Mouse (Mus musculus): ENCODE data around the gene Exoc4. TPM values are rescaled to one million over a fixed set of nuclear protein-coding genes. Genes with fewer than 3 reads are reported as not detected.

Exoc4 gene
- polyA plus RNA-seq, 1 experiment from 2014 or later: 40.2 TPM

- H3K4me2 ChIP-seq (replicated peaks; ENCODE audit: low read depth, low read length): no peak overlapping the region
- H3K36me3 ChIP-seq (ENCODE audit: control insufficient read depth, insufficient read depth, low read length): no peaks in the 10 kb centered on the region
- no peak overlapping the region for H3K4me3 ChIP-seq (ENCODE audit: low read depth, low read length)
- no peak overlapping the region for H3K27ac ChIP-seq (ENCODE audit: low read length)
- H3K4me1 ChIP-seq (ENCODE audit: control insufficient read depth, insufficient read depth, low read length): no peaks in the 10 kb centered on the region
- no peaks in the 10 kb centered on the region for H3K9me3 ChIP-seq (ENCODE audit: control insufficient read depth, low read depth, low read length)
- H3K9ac ChIP-seq (replicated peaks; ENCODE audit: low read depth, low read length): no peak overlapping the region
- no peaks in the 10 kb centered on the region for H3K27me3 ChIP-seq (ENCODE audit: control insufficient read depth, insufficient read depth, low read length)
- no peak for ATAC-seq (ENCODE audit: insufficient number of reproducible peaks, insufficient read depth, low FRiP score, low read depth)
- WGBS: 83% methylated on average over 4 of the region's 4 CpGs
Measured at GRCm38 (mm10) chr6:33502388-33502787, 253.5 kb downstream of the Exoc4 start.

- Histone ChIP-seq H3K4me1 (ENCODE audit: control insufficient read depth, insufficient read depth, low read length) (no peaks in the 10 kb centered on the region), H3K4me2 (replicated peaks; ENCODE audit: low read depth, low read length) (no peak overlapping the region), H3K9ac (replicated peaks; ENCODE audit: low read depth, low read length) (no peak overlapping the region), H3K27ac (ENCODE audit: low read length) (no peak overlapping the region), H3K9me3 (ENCODE audit: control insufficient read depth, low read depth, low read length) (no peaks in the 10 kb centered on the region), H3K36me3 (ENCODE audit: control insufficient read depth, insufficient read depth, low read length) (no peaks in the 10 kb centered on the region), H3K4me3 (ENCODE audit: low read depth, low read length) (no peak overlapping the region), H3K27me3 (ENCODE audit: control insufficient read depth, insufficient read depth, low read length) (no peaks in the 10 kb centered on the region)
- 70% methylated on average over 3 of the region's 3 CpGs for WGBS
- ATAC-seq (ENCODE audit: insufficient number of reproducible peaks, insufficient read depth, low FRiP score, low read depth): no peak
Measured at GRCm38 (mm10) chr6:33503381-33503780, 254.5 kb downstream of the Exoc4 start.

- no peaks in the 10 kb centered on the region for H3K4me1 ChIP-seq (ENCODE audit: control insufficient read depth, insufficient read depth, low read length)
- no peak for ATAC-seq (ENCODE audit: insufficient number of reproducible peaks, insufficient read depth, low FRiP score, low read depth)
Measured at GRCm38 (mm10) chr6:33507134-33507533, 258.2 kb downstream of the Exoc4 start.

GRCm38 (mm10) chr6:33515391-33515790 lies 266.5 kb downstream of the Exoc4 start:
- Histone ChIP-seq H3K4me3 (ENCODE audit: low read depth, low read length) (no peak overlapping the region), H3K27me3 (ENCODE audit: control insufficient read depth, insufficient read depth, low read length) (no peaks in the 10 kb centered on the region), H3K9ac (replicated peaks; ENCODE audit: low read depth, low read length) (no peak overlapping the region), H3K4me1 (ENCODE audit: control insufficient read depth, insufficient read depth, low read length) (peaks cover 3% of the 10 kb centered on the region; the same call in 1 of the 2 replicates), H3K4me2 (replicated peaks; ENCODE audit: low read depth, low read length) (no peak overlapping the region), H3K36me3 (ENCODE audit: control insufficient read depth, insufficient read depth, low read length) (no peaks in the 10 kb centered on the region), H3K9me3 (ENCODE audit: control insufficient read depth, low read depth, low read length) (no peaks in the 10 kb centered on the region), H3K27ac (ENCODE audit: low read length) (peak overlapping the region; percentile 44; the same call in 1 of the 2 replicates)
- 34% methylated on average over 4 of the region's 4 CpGs for WGBS
- ATAC-seq (ENCODE audit: insufficient number of reproducible peaks, insufficient read depth, low FRiP score, low read depth): no peak

More at GRCm38 (mm10) chr6:33507134-33507533, 258.2 kb downstream of the Exoc4 start:
- Histone ChIP-seq H3K27me3 (ENCODE audit: control insufficient read depth, insufficient read depth, low read length) (no peaks in the 10 kb centered on the region), H3K4me2 (replicated peaks; ENCODE audit: low read depth, low read length) (no peak overlapping the region), H3K9ac (replicated peaks; ENCODE audit: low read depth, low read length) (no peak overlapping the region), H3K36me3 (ENCODE audit: control insufficient read depth, insufficient read depth, low read length) (no peaks in the 10 kb centered on the region), H3K27ac (ENCODE audit: low read length) (no peak overlapping the region), H3K4me3 (ENCODE audit: low read depth, low read length) (no peak overlapping the region), H3K9me3 (ENCODE audit: control insufficient read depth, low read depth, low read length) (no peaks in the 10 kb centered on the region)

- Histone ChIP-seq H3K36me3 (ENCODE audit: control insufficient read depth, insufficient read depth, low read length) (no peaks in the 10 kb centered on the region), H3K4me3 (ENCODE audit: low read depth, low read length) (no peak overlapping the region), H3K27me3 (ENCODE audit: control insufficient read depth, insufficient read depth, low read length) (no peaks in the 10 kb centered on the region), H3K9me3 (ENCODE audit: control insufficient read depth, low read depth, low read length) (no peaks in the 10 kb centered on the region), H3K9ac (replicated peaks; ENCODE audit: low read depth, low read length) (no peak overlapping the region), H3K4me2 (replicated peaks; ENCODE audit: low read depth, low read length) (no peak overlapping the region), H3K27ac (ENCODE audit: low read length) (no peak overlapping the region), H3K4me1 (ENCODE audit: control insufficient read depth, insufficient read depth, low read length) (peaks cover 3% of the 10 kb centered on the region; the same call in 1 of the 2 replicates)
- ATAC-seq (ENCODE audit: insufficient number of reproducible peaks, insufficient read depth, low FRiP score, low read depth): no peak
- 91% methylated on average over 6 of the region's 6 CpGs for WGBS
Measured at GRCm38 (mm10) chr6:33516798-33517197, 267.9 kb downstream of the Exoc4 start.

- 34% methylated on average over 5 of the region's 5 CpGs for WGBS
- no peak for ATAC-seq (ENCODE audit: insufficient number of reproducible peaks, insufficient read depth, low FRiP score, low read depth)
- H3K9me3 ChIP-seq (ENCODE audit: control insufficient read depth, low read depth, low read length): no peaks in the 10 kb centered on the region
Measured at GRCm38 (mm10) chr6:33517890-33518410, 269.1 kb downstream of the Exoc4 start.

GRCm38 (mm10) chr6:33525695-33526366 lies 276.9 kb downstream of the Exoc4 start:
- Histone ChIP-seq H3K9me3 (ENCODE audit: control insufficient read depth, low read depth, low read length) (no peaks in the 10 kb centered on the region), H3K27me3 (ENCODE audit: control insufficient read depth, insufficient read depth, low read length) (no peaks in the 10 kb centered on the region), H3K27ac (ENCODE audit: low read length) (no peak overlapping the region), H3K4me3 (ENCODE audit: low read depth, low read length) (no peak overlapping the region), H3K9ac (replicated peaks; ENCODE audit: low read depth, low read length) (no peak overlapping the region), H3K4me2 (replicated peaks; ENCODE audit: low read depth, low read length) (no peak overlapping the region), H3K4me1 (ENCODE audit: control insufficient read depth, insufficient read depth, low read length) (no peaks in the 10 kb centered on the region), H3K36me3 (ENCODE audit: control insufficient read depth, insufficient read depth, low read length) (no peaks in the 10 kb centered on the region)
- 89% methylated on average over 7 of the region's 7 CpGs for WGBS
- no peak for ATAC-seq (ENCODE audit: insufficient number of reproducible peaks, insufficient read depth, low FRiP score, low read depth)

More at GRCm38 (mm10) chr6:33517890-33518410, 269.1 kb downstream of the Exoc4 start:
- H3K4me1 ChIP-seq (ENCODE audit: control insufficient read depth, insufficient read depth, low read length): peaks cover 3% of the 10 kb centered on the region; the same call in 1 of the 2 replicates
- H3K4me2 ChIP-seq (replicated peaks; ENCODE audit: low read depth, low read length): no peak overlapping the region
- no peak overlapping the region for H3K9ac ChIP-seq (replicated peaks; ENCODE audit: low read depth, low read length)
- H3K27me3 ChIP-seq (ENCODE audit: control insufficient read depth, insufficient read depth, low read length): no peaks in the 10 kb centered on the region
- H3K4me3 ChIP-seq (ENCODE audit: low read depth, low read length): no peak overlapping the region
- no peak overlapping the region for H3K27ac ChIP-seq (ENCODE audit: low read length)
- H3K36me3 ChIP-seq (ENCODE audit: control insufficient read depth, insufficient read depth, low read length): no peaks in the 10 kb centered on the region

GRCm38 (mm10) chr6:33540356-33540755 lies 291.5 kb downstream of the Exoc4 start:
- WGBS: 45% methylated on average over 1 of the region's 1 CpGs
- Histone ChIP-seq H3K27me3 (ENCODE audit: control insufficient read depth, insufficient read depth, low read length) (no peaks in the 10 kb centered on the region), H3K36me3 (ENCODE audit: control insufficient read depth, insufficient read depth, low read length) (no peaks in the 10 kb centered on the region), H3K27ac (ENCODE audit: low read length) (no peak overlapping the region), H3K4me2 (replicated peaks; ENCODE audit: low read depth, low read length) (no peak overlapping the region), H3K9me3 (ENCODE audit: control insufficient read depth, low read depth, low read length) (no peaks in the 10 kb centered on the region), H3K9ac (replicated peaks; ENCODE audit: low read depth, low read length) (no peak overlapping the region), H3K4me3 (ENCODE audit: low read depth, low read length) (no peak overlapping the region), H3K4me1 (ENCODE audit: control insufficient read depth, insufficient read depth, low read length) (no peaks in the 10 kb centered on the region)
- no peak for ATAC-seq (ENCODE audit: insufficient number of reproducible peaks, insufficient read depth, low FRiP score, low read depth)
